Comparison of ENCODE assay signal across 9 mouse cellular contexts in genomic region chr5:130173012-130173411, GRCm38 (mm10). TPM values are rescaled to one million over a fixed set of nuclear protein-coding genes. Genes with fewer than 3 reads are reported as not detected.
DNase-seq lines count a peak whose midpoint lies in the region; ATAC-seq and TF ChIP-seq lines count a peak whose summit lies in the region.
"Had no signal": no experiment of that assay in that cellular context is flagged by ENCODE, and none has a peak within 500 bp of the region (broad histone marks: within the 10 kb centered on the region; RNA-seq: fewer than 3 reads in every experiment).

No protein-coding gene starts in this region.

- H3K4me1 ChIP-seq in heart, embryonic 12.5 days (replicated peaks), result peaks cover 39% of the 10 kb centered on the region
- H3K4me1 ChIP-seq in ES-Bruce4 (ENCODE audit: control insufficient read depth, insufficient read depth, low read length), result no peaks in the 10 kb centered on the region
- peaks cover 26% of the 10 kb centered on the region for H3K4me1 ChIP-seq in hindbrain, embryonic 12.5 days
- H3K4me1 ChIP-seq in liver, postnatal 0 days (ENCODE audit: insufficient read depth), result peaks cover 43% of the 10 kb centered on the region

- TF ChIP-seq EP300 in ES-Bruce4 (IDR thresholded peaks at IDR 0.05; ENCODE audit: insufficient read depth, low read depth, low read length), result no peak
- TF ChIP-seq EP300 in liver, postnatal 0 days (IDR thresholded peaks at IDR 0.05; ENCODE audit: low read depth), result no peak

- H3K9me3 ChIP-seq in heart, embryonic 12.5 days (replicated peaks), result no peaks in the 10 kb centered on the region
- 0 out of 2 replicates have a peak, but pooled peaks cover 2% of the 10 kb centered on the region for H3K9me3 ChIP-seq in ES-Bruce4 (replicated peaks; ENCODE audit: control insufficient read depth, insufficient read depth, low read length, poor library complexity, severe bottlenecking)
- H3K9me3 ChIP-seq in hindbrain, embryonic 12.5 days (replicated peaks), result no peaks in the 10 kb centered on the region
- no peaks in the 10 kb centered on the region for H3K9me3 ChIP-seq in liver, postnatal 0 days (ENCODE audit: low read length)

- 73% methylated on average over 4 of the region's 4 CpGs for WGBS in heart, embryonic 12.5 days
- 95% methylated on average over 4 of the region's 4 CpGs for WGBS in hindbrain, embryonic 12.5 days
- 74% methylated on average over 4 of the region's 4 CpGs for WGBS in liver, postnatal 0 days (ENCODE audit: insufficient replicate concordance)

- no peaks in the 10 kb centered on the region for H3K36me3 ChIP-seq in heart, embryonic 12.5 days
- no peaks in the 10 kb centered on the region for H3K36me3 ChIP-seq in ES-Bruce4 (ENCODE audit: control insufficient read depth, insufficient read depth, low read length, poor library complexity, severe bottlenecking)
- no peaks in the 10 kb centered on the region for H3K36me3 ChIP-seq in hindbrain, embryonic 12.5 days
- no peaks in the 10 kb centered on the region; the same call in 1 of the 2 replicates for H3K36me3 ChIP-seq in liver, postnatal 0 days (replicated peaks; ENCODE audit: insufficient read depth, low read length)

- no peak for TF ChIP-seq POLR2A in ES-Bruce4 (IDR thresholded peaks at IDR 0.05; ENCODE audit: insufficient read depth, low read length)

- no peak for TF ChIP-seq CTCF in ES-Bruce4 (IDR thresholded peaks at IDR 0.05; ENCODE audit: low read depth, low read length)
- TF ChIP-seq CTCF in liver, postnatal 0 days (IDR thresholded peaks at IDR 0.05; ENCODE audit: low read depth), result no peak

- H3K9ac ChIP-seq in heart, embryonic 12.5 days, result peak overlapping the region; percentile 89
- peak overlapping the region; percentile 91 for H3K9ac ChIP-seq in ES-Bruce4 (ENCODE audit: low read depth, poor library complexity, severe bottlenecking)
- peak overlapping the region; percentile 91; the same call in 1 of the 2 replicates for H3K9ac ChIP-seq in hindbrain, embryonic 12.5 days
- H3K9ac ChIP-seq in liver, postnatal 0 days (replicated peaks), result peak overlapping the region; percentile 92

- no peak overlapping the region for H3K27ac ChIP-seq in heart, embryonic 12.5 days (ENCODE audit: poor library complexity, severe bottlenecking)
- no peak overlapping the region for H3K27ac ChIP-seq in ES-Bruce4 (ENCODE audit: insufficient read depth, low read length)
- no peak overlapping the region for H3K27ac ChIP-seq in hindbrain, embryonic 12.5 days
- H3K27ac ChIP-seq in liver, postnatal 0 days (ENCODE audit: low read depth), result peak overlapping the region; percentile 98

- peak overlapping the region; percentile 80 for H3K4me2 ChIP-seq in heart, embryonic 12.5 days
- peak overlapping the region; percentile 81 for H3K4me2 ChIP-seq in hindbrain, embryonic 12.5 days (replicated peaks)
- peak overlapping the region; percentile 79 for H3K4me2 ChIP-seq in liver, postnatal 0 days (ENCODE audit: low read depth, low read length)

- H3K27me3 ChIP-seq in heart, embryonic 12.5 days (replicated peaks), result no peaks in the 10 kb centered on the region
- no peaks in the 10 kb centered on the region for H3K27me3 ChIP-seq in ES-Bruce4 (ENCODE audit: control insufficient read depth, insufficient read depth, low read length, poor library complexity, severe bottlenecking)
- H3K27me3 ChIP-seq in hindbrain, embryonic 12.5 days, result no peaks in the 10 kb centered on the region
- H3K27me3 ChIP-seq in liver, postnatal 0 days (ENCODE audit: insufficient read depth, low read length), result no peaks in the 10 kb centered on the region

- peak overlapping the region; percentile 94; the same call in 1 of the 2 replicates for H3K4me3 ChIP-seq in heart, embryonic 12.5 days
- no peak overlapping the region for H3K4me3 ChIP-seq in ES-Bruce4 (ENCODE audit: low read depth, low read length)
- H3K4me3 ChIP-seq in hindbrain, embryonic 12.5 days, result peak overlapping the region; percentile 90; the same call in 1 of the 2 replicates
- peak overlapping the region; percentile 96 for H3K4me3 ChIP-seq in liver, postnatal 0 days (ENCODE audit: low read depth, low read length)

- ATAC-seq in heart, embryonic 12.5 days (ENCODE audit: insufficient number of reproducible peaks, low FRiP score), result no peak
- no peak for ATAC-seq in hindbrain, embryonic 12.5 days (ENCODE audit: low FRiP score)
- ATAC-seq in liver, postnatal 0 days, result no peak
- no peak for ATAC-seq in megakaryocyte progenitor cell, adult 5-6 weeks (replicated peaks; ENCODE audit: poor library complexity)

- DNase-seq in heart, adult 9 months (ENCODE audit: low spot score in 2 of 2), result no peak
- DNase-seq in liver, postnatal 0 days, result no peak
- DNase-seq in Muller cell, postnatal 12 days (ENCODE audit: inconsistent ontology term), result no peak
- no peak for DNase-seq in right cerebral cortex, adult 2 months (ENCODE audit: low spot score in 2 of 2)
- DNase-seq: thymus, adult 2 months had no signal

RNA-seq across cellular contexts. Expression of gene Rabgef1, which starts 1.4 kb away (rescaled TPM):
- polyA plus RNA-seq in heart, embryonic 12.5 days (2016; fragmentation: Nextera tagmentation; extraction: Ambion mirVana), result 25.0 and 27.7 TPM in 2 replicates
- 29.9 and 34.8 TPM in 2 replicates for polyA plus RNA-seq in ES-Bruce4 (2011; ENCODE audit: insufficient read depth, insufficient read length, low read depth, missing spikeins)
- polyA plus RNA-seq in hindbrain, embryonic 12.5 days (2016; fragmentation: Nextera tagmentation; extraction: Ambion mirVana), result 33.3 and 38.2 TPM in 2 replicates
- 18.5 and 19.7 TPM in 2 replicates for polyA plus RNA-seq in liver, postnatal 0 days (2015; fragmentation: Nextera tagmentation; extraction: Ambion mirVana)
- total RNA-seq in megakaryocyte progenitor cell, adult 5-6 weeks (2015), result 16.0 and 20.1 TPM in 2 replicates
- 16.2 and 28.2 TPM in 2 replicates for total RNA-seq in megakaryocyte progenitor cell, adult 5-6 weeks (2017)

RNA-seq across cellular contexts. Expression of gene Kctd7, which starts 28.4 kb away (rescaled TPM):
- 4.8 and 5.1 TPM in 2 replicates for polyA plus RNA-seq in heart, embryonic 12.5 days (2016; fragmentation: Nextera tagmentation; extraction: Ambion mirVana)
- polyA plus RNA-seq in ES-Bruce4 (2011; ENCODE audit: insufficient read depth, insufficient read length, low read depth, missing spikeins), result 0.97 and 1.8 TPM in 2 replicates
- polyA plus RNA-seq in hindbrain, embryonic 12.5 days (2016; fragmentation: Nextera tagmentation; extraction: Ambion mirVana), result 8.7 and 10.1 TPM in 2 replicates
- polyA plus RNA-seq in liver, postnatal 0 days (2015; fragmentation: Nextera tagmentation; extraction: Ambion mirVana), result 3.6 and 3.9 TPM in 2 replicates
- 1.9 and 2.7 TPM in 2 replicates for total RNA-seq in megakaryocyte progenitor cell, adult 5-6 weeks (2015)
- 2.3 and 5.3 TPM in 2 replicates for total RNA-seq in megakaryocyte progenitor cell, adult 5-6 weeks (2017)

RNA-seq across cellular contexts. Expression of gene Tmem248, which starts 43.9 kb away (rescaled TPM):
- 41.5 and 43.6 TPM in 2 replicates for polyA plus RNA-seq in heart, embryonic 12.5 days (2016; fragmentation: Nextera tagmentation; extraction: Ambion mirVana)
- 60.2 and 63.9 TPM in 2 replicates for polyA plus RNA-seq in ES-Bruce4 (2011; ENCODE audit: insufficient read depth, insufficient read length, low read depth, missing spikeins)
- 31.0 and 31.1 TPM in 2 replicates for polyA plus RNA-seq in hindbrain, embryonic 12.5 days (2016; fragmentation: Nextera tagmentation; extraction: Ambion mirVana)
- 28.1 and 30.7 TPM in 2 replicates for polyA plus RNA-seq in liver, postnatal 0 days (2015; fragmentation: Nextera tagmentation; extraction: Ambion mirVana)
- 61.7 and 64.2 TPM in 2 replicates for total RNA-seq in megakaryocyte progenitor cell, adult 5-6 weeks (2015)
- total RNA-seq in megakaryocyte progenitor cell, adult 5-6 weeks (2017), result 75.6 and 75.9 TPM in 2 replicates
